Mouse (Mus musculus) midbrain, embryonic 16.5 days (tissue): ENCODE results near the gene Arhgef26. TPM values are rescaled to one million over a fixed set of nuclear protein-coding genes. Genes with fewer than 3 reads are reported as not detected.

Source experiments
- ATAC-seq: fragments of 200-750 bp; cut with Nextera tagmentation; 2 replicates; pipeline ENCODE4 v1.8.0; 2017; ENCODE audit warnings: moderate TSS enrichment
- H3K27ac ChIP-seq: fragments of 300-500 bp; sonication (generic); 2 replicates; pipeline ENCODE4 v1.5.1; 2014; ENCODE audit warnings: mild to moderate bottlenecking, low read length, mixed read lengths
- H3K27me3 ChIP-seq: fragments of 300-500 bp; sonication (generic); 2 replicates; pipeline ENCODE4 v1.6.1; 2014; ENCODE audit warnings: low read depth, low read length, mixed read lengths; ENCODE audit not compliant: control insufficient read depth, insufficient read depth
- H3K36me3 ChIP-seq: fragments of 300-500 bp; sonication (generic); 2 replicates; pipeline ENCODE4 v1.6.1; 2014; ENCODE audit warnings: mild to moderate bottlenecking, low read length, moderate library complexity, mixed read lengths; ENCODE audit not compliant: control insufficient read depth, insufficient read depth
- H3K4me1 ChIP-seq: fragments of 300-500 bp; sonication (generic); 2 replicates; pipeline ENCODE4 v1.6.1; 2014; ENCODE audit warnings: mild to moderate bottlenecking, low read length, mixed read lengths; ENCODE audit not compliant: control insufficient read depth, insufficient read depth
- H3K4me2 ChIP-seq: fragments of 300-500 bp; sonication (generic); 2 replicates; pipeline ENCODE4 v1.6.1; 2014; ENCODE audit warnings: mild to moderate bottlenecking, low read length, mixed read lengths
- H3K4me3 ChIP-seq: fragments of 300-500 bp; sonication (generic); 2 replicates; pipeline ENCODE4 v1.5.1; 2014; ENCODE audit warnings: low read depth, mild to moderate bottlenecking, low read length, moderate library complexity, mixed read lengths
- H3K9ac ChIP-seq: fragments of 300-500 bp; sonication (generic); 2 replicates; pipeline ENCODE4 v1.6.1; 2014; ENCODE audit warnings: low read depth, low read length, mixed read lengths
- H3K9me3 ChIP-seq: fragments of 300-500 bp; sonication (generic); replicated peaks from 2 replicates; pipeline ENCODE4 v1.6.1; 2014; ENCODE audit warnings: mild to moderate bottlenecking, low read length, mixed read lengths; ENCODE audit not compliant: control insufficient read depth, poor library complexity, severe bottlenecking
- WGBS: fragments of 180-500 bp; shearing (Covaris S2); extraction: QIAGEN DNeasy Blood & Tissue Kit; methylation state at CpG from one replicate; pipeline ENCODE4 v1.1.7; 2014; 5-methylcytosine and 5-hydroxymethylcytosine counted together
- polyA plus RNA-seq: library from polyadenylated mRNA; unstranded; fragments of >200 nt; fragmentation: Nextera tagmentation; extraction: Ambion mirVana; gene quantifications from 2 replicates; pipeline ENCODE4 v1.2.1, GENCODE M21; 2015

The Arhgef26 gene
- polyA plus RNA-seq, 1 experiment from 2014 or later = 12.9 TPM

DNA sequence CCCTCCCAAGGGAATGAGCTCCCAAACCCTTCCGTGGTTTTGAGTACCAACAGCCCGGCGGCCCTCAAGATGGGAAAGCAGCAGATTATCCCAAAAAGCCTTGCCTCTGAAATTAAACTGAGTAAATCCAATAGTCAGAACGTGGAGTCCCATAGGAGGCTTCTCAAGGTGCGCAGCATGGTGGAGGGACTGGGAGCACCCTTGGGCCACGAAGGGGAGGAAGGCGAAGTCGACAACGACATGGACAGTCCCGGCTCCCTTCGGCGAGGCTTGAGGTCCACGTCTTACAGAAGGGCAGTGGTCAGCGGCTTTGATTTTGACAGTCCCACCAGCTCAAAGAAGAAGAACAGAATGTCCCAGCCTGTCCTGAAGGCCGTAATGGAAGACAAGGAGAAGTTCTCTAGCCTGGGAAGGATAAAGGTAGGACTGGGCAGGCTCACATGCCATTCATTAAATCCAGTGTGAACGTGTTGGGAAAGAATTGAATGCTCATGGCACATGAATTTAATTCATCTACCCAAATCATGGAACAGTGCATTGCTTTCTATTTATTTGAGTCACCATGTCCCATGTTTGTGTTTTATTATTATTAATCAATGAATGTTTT, 2.1 kb downstream of the Arhgef26 start:
- Histone ChIP-seq H3K9me3 (no peaks in the 10 kb centered on the region), H3K27me3 (peaks cover 7% of the 10 kb centered on the region; the same call in 1 of the 2 replicates), H3K9ac (peak overlapping the region; percentile 69), H3K4me1 (no peaks in the 10 kb centered on the region; the same call in 1 of the 2 replicates), H3K4me2 (peak overlapping the region; percentile 68), H3K36me3 (no peaks in the 10 kb centered on the region), H3K4me3 (peak overlapping the region; percentile 81), H3K27ac (no peak overlapping the region)
- WGBS = 8% methylated on average over 16 of the region's 16 CpGs
- no peak for ATAC-seq

DNA sequence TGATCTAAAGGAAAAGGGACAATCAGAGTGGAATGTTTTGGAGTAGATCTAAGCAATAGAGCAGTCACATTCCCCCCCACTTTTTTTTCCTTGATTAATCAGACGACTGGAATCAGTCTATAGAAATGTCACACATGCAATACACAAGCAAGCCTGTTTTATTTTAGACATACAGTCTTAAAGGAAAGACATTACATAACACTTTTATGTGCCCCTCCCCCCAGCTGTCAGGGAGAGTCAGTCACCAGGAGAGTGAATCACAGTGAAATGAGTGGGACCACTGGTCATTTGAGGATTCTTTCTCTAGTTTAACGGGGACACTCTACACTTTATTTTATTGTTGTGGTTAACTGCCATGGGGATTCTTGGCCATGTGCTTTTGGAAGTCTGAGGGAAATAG, 2.7 kb downstream of the Arhgef26 start:
- H3K27ac ChIP-seq = no peak overlapping the region
- no peak for ATAC-seq
- H3K4me1 ChIP-seq = no peaks in the 10 kb centered on the region; the same call in 1 of the 2 replicates
- H3K4me2 ChIP-seq = peak overlapping the region; percentile 68
- H3K9me3 ChIP-seq = no peaks in the 10 kb centered on the region
- H3K9ac ChIP-seq = no peak overlapping the region
- 16% methylated on average over 2 of the region's 2 CpGs for WGBS
- no peaks in the 10 kb centered on the region for H3K36me3 ChIP-seq
- peak overlapping the region; percentile 81 for H3K4me3 ChIP-seq
- peaks cover 7% of the 10 kb centered on the region; the same call in 1 of the 2 replicates for H3K27me3 ChIP-seq

DNA sequence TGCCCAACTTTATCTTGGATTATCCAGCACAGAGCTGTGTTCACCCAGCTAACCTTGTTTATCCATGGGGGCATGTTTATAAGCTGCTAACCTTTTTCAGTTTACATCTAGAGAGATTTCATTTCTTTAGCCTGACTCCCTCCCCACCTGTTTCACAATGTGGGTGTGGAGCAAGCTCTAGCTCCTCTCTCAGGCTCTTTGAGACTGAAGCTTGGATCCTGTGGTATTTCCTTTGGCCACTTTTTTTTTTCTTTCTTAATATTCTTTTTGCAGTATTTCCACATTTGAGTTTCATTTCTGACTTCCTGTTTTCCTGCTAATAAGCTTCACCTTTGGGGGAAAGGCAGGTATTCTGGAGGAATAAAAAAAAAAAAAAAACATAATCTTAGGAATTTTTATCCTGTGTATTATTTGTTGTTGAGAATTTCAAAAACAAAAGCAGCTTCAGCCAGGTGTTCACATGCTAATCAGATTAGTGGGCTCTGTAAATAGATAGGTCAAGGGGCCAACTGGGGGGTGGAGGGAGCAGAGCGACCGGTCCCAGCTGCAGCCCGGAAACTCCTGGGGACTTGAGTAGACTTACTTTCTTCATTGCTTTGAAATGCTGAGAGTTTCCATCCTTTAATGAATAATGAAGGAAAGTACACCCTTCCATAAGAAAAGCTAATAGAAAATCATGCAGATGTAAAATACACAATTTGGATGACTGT, 3.5 kb downstream of the Arhgef26 start:
- Histone ChIP-seq H3K4me2 (peak overlapping the region; percentile 39), H3K4me3 (no peak overlapping the region; the same call in 1 of the 2 replicates)

GRCm38 (mm10) chr3:62348514-62349217, 10.5 kb downstream of the Arhgef26 start:
- Histone ChIP-seq H3K27me3 (no peaks in the 10 kb centered on the region), H3K4me1 (no peaks in the 10 kb centered on the region), H3K36me3 (no peaks in the 10 kb centered on the region), H3K9me3 (no peaks in the 10 kb centered on the region), H3K27ac (no peak overlapping the region), H3K4me2 (no peak overlapping the region), H3K9ac (no peak overlapping the region), H3K4me3 (no peak overlapping the region)
- 83% methylated on average over 6 of the region's 6 CpGs for WGBS
- no peak for ATAC-seq

More for the DNA sequence above, 3.5 kb downstream of the Arhgef26 start:
- no peak for ATAC-seq
- 16% methylated on average over 3 of the region's 3 CpGs for WGBS
- H3K27me3 ChIP-seq = peaks cover 7% of the 10 kb centered on the region; the same call in 1 of the 2 replicates
- no peaks in the 10 kb centered on the region for H3K9me3 ChIP-seq
- H3K27ac ChIP-seq = no peak overlapping the region
- H3K36me3 ChIP-seq = no peaks in the 10 kb centered on the region
- no peaks in the 10 kb centered on the region; the same call in 1 of the 2 replicates for H3K4me1 ChIP-seq
- H3K9ac ChIP-seq = no peak overlapping the region

GRCm38 (mm10) chr3:62349218-62349897, 11.2 kb downstream of the Arhgef26 start:
- WGBS = 83% methylated on average over 11 of the region's 11 CpGs

GRCm38 (mm10) chr3:62352071-62352470, 13.9 kb downstream of the Arhgef26 start:
- H3K27ac ChIP-seq = no peak overlapping the region
- 83% methylated on average over 4 of the region's 4 CpGs for WGBS
- no peaks in the 10 kb centered on the region for H3K27me3 ChIP-seq
- H3K4me1 ChIP-seq = no peaks in the 10 kb centered on the region
- ATAC-seq = no peak
- H3K9me3 ChIP-seq = no peaks in the 10 kb centered on the region
- H3K4me3 ChIP-seq = no peak overlapping the region
- no peak overlapping the region for H3K9ac ChIP-seq
- H3K36me3 ChIP-seq = no peaks in the 10 kb centered on the region
- H3K4me2 ChIP-seq = no peak overlapping the region

More at GRCm38 (mm10) chr3:62349218-62349897, 11.2 kb downstream of the Arhgef26 start:
- no peak for ATAC-seq
- Histone ChIP-seq H3K9ac (no peak overlapping the region), H3K27ac (no peak overlapping the region), H3K4me3 (no peak overlapping the region), H3K4me1 (no peaks in the 10 kb centered on the region), H3K9me3 (no peaks in the 10 kb centered on the region), H3K4me2 (no peak overlapping the region), H3K36me3 (no peaks in the 10 kb centered on the region), H3K27me3 (no peaks in the 10 kb centered on the region)

- Histone ChIP-seq H3K27ac (no peak overlapping the region), H3K4me1 (no peaks in the 10 kb centered on the region), H3K27me3 (no peaks in the 10 kb centered on the region), H3K9ac (no peak overlapping the region), H3K4me3 (no peak overlapping the region), H3K4me2 (no peak overlapping the region), H3K9me3 (no peaks in the 10 kb centered on the region), H3K36me3 (no peaks in the 10 kb centered on the region)
- WGBS = 91% methylated on average over 4 of the region's 4 CpGs
- ATAC-seq = no peak
These were observed 14.7 kb downstream of the Arhgef26 start for GRCm38 (mm10) chr3:62352876-62353275.

DNA sequence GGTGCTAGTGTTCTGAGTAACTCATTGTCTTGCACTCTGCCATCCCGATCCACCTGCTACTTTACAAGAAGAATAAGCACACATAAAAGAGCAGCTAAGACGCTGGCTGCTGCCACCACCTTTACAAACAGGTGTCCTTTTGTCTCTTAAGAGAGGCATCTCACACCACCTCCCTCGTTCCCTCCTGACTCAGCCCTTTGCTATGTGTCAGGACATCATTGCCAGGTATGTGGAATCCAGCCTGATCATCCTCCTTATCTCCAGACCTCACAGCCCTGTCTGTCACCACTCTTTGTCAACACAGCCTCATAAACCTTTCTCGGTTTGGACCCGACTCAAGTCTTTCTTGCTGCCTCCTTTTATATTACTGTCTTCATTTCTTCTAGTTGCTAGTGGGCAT, 29.7 kb downstream of the Arhgef26 start:
- no peak for ATAC-seq
- H3K27ac ChIP-seq = no peak overlapping the region
- H3K36me3 ChIP-seq = no peaks in the 10 kb centered on the region
- no peaks in the 10 kb centered on the region for H3K9me3 ChIP-seq
- no peaks in the 10 kb centered on the region for H3K27me3 ChIP-seq
- 86% methylated on average over 5 of the region's 5 CpGs for WGBS
- no peak overlapping the region for H3K4me3 ChIP-seq
- no peaks in the 10 kb centered on the region for H3K4me1 ChIP-seq
- no peak overlapping the region for H3K9ac ChIP-seq
- no peak overlapping the region for H3K4me2 ChIP-seq
